Mouse (Mus musculus) bone marrow, adult 2 months (tissue): ENCODE data around the gene Zdhhc11.

Experiments
- CTCF ChIP-seq: fragments of 200-500 bp; IDR thresholded peaks from 2 replicates; pipeline ENCODE4 v1.5.1; 2011; ENCODE audit warnings: low read length, control low read depth; ENCODE audit not compliant: control insufficient read depth, insufficient read depth
- POLR2A ChIP-seq: fragments of 200-500 bp; IDR thresholded peaks from 2 replicates; pipeline ENCODE4 v1.6.1; 2011; ENCODE audit warnings: low read depth, mild to moderate bottlenecking, control low read depth, low read length, borderline replicate concordance; ENCODE audit not compliant: control insufficient read depth

- TF ChIP-seq CTCF: no peak
- TF ChIP-seq POLR2A: no peak
These were observed 72.1 kb downstream of the Zdhhc11 start for GRCm38 (mm10) chr13:74035776-74036175.
